Mouse (Mus musculus): ENCODE data around the gene Adap2. TPM values are rescaled to one million over a fixed set of nuclear protein-coding genes. Genes with fewer than 3 reads are reported as not detected.

The Adap2 gene
- 0.04 TPM for polyA plus RNA-seq (2012; fragmentation: generic; extraction: Trizol)
- long read RNA-seq, experiment 1: 0 reads
- long read RNA-seq, experiment 2, partial matches to known transcripts: 1 of 1 reads
- long read RNA-seq, experiment 2, other reads (novel, unspliced or antisense): 0 of 1 reads

GRCm38 (mm10) chr11:80153857-80154495, at the start of gene Adap2:
Gene Adap2, plus strand, starts transcription at chr11:80154105.
- Histone ChIP-seq H3ac (ENCODE audit: control insufficient read depth, insufficient read length, low read depth) (no peak within 1 kb of the TSS), H3K27me3 (ENCODE audit: control insufficient read depth, insufficient read depth, insufficient read length) (no peaks in the 10 kb centered on the region), H3K79me3 (ENCODE audit: low read depth) (no peaks in the 10 kb centered on the region), H3K4me3 (ENCODE audit: insufficient read depth, poor library complexity, severe bottlenecking) (no peak within 1 kb of the TSS), H3K79me2 (ENCODE audit: control insufficient read depth, insufficient read depth) (no peaks in the 10 kb centered on the region), H3K36me3 (ENCODE audit: control insufficient read depth, insufficient read depth) (no peaks in the 10 kb centered on the region)
- TF ChIP-seq USF1 (IDR thresholded peaks at IDR 0.05; ENCODE audit: low read depth) (no peak), MYOD1 (IDR thresholded peaks at IDR 0.05; ENCODE audit: control insufficient read depth, insufficient read length, low read depth) (no peak), FOSL1 (IDR thresholded peaks at IDR 0.05; ENCODE audit: insufficient read depth, low read length, poor library complexity, severe bottlenecking) (no peak), CEBPB (IDR thresholded peaks at IDR 0.05; ENCODE audit: low read depth) (no peak), CTCF (IDR thresholded peaks at IDR 0.05; ENCODE audit: control insufficient read depth, insufficient read depth, insufficient read length) (no peak), MYOG (IDR thresholded peaks at IDR 0.05; ENCODE audit: control insufficient read depth, extremely low read depth, insufficient read length) (no peak), MAX (IDR thresholded peaks at IDR 0.05) (no peak)

GRCm38 (mm10) chr11:80104407-80104806, 49.5 kb upstream of the Adap2 start:
- Histone ChIP-seq H3K79me3 (ENCODE audit: low read depth) (peaks cover 1% of the 10 kb centered on the region), H3ac (ENCODE audit: control insufficient read depth, insufficient read length, low read depth) (no peak overlapping the region), H3K4me3 (ENCODE audit: insufficient read depth, poor library complexity, severe bottlenecking) (no peak overlapping the region), H3K36me3 (ENCODE audit: control insufficient read depth, insufficient read depth) (peaks cover 93% of the 10 kb centered on the region), H3K27me3 (ENCODE audit: control insufficient read depth, insufficient read depth, insufficient read length) (no peaks in the 10 kb centered on the region), H3K79me2 (ENCODE audit: control insufficient read depth, insufficient read depth) (no peaks in the 10 kb centered on the region)
- TF ChIP-seq CEBPB (IDR thresholded peaks at IDR 0.05; ENCODE audit: low read depth) (no peak), CTCF (IDR thresholded peaks at IDR 0.05; ENCODE audit: control insufficient read depth, insufficient read depth, insufficient read length) (no peak), MAX (IDR thresholded peaks at IDR 0.05) (no peak), USF1 (IDR thresholded peaks at IDR 0.05; ENCODE audit: low read depth) (no peak), MYOG (IDR thresholded peaks at IDR 0.05; ENCODE audit: control insufficient read depth, extremely low read depth, insufficient read length) (no peak), MYOD1 (IDR thresholded peaks at IDR 0.05; ENCODE audit: control insufficient read depth, insufficient read length, low read depth) (no peak), FOSL1 (IDR thresholded peaks at IDR 0.05; ENCODE audit: insufficient read depth, low read length, poor library complexity, severe bottlenecking) (no peak)

DNA sequence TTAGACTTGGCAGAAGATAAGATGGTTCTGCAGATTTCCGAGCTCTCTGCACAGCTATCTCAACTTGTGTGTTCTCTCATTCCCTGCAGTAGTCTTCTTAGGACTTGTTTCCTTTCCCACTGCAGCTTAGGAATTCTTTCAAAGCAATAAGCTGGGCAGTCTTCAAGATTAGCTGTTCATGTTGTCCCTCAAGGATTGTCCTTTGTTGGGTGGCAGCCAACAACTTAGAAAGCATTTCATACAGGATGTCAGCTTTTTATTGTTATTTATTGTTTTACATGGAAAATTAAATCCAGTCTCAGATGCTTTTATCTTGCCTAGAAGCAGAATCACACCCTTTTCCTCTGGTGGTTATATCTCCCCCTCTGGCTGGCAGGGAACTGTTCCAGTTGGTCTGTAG, 37.5 kb upstream of the Adap2 start:
- TF ChIP-seq MAX (IDR thresholded peaks at IDR 0.05): no peak
- H3K79me3 ChIP-seq (ENCODE audit: low read depth): no peaks in the 10 kb centered on the region
- H3ac ChIP-seq (ENCODE audit: control insufficient read depth, insufficient read length, low read depth): no peak overlapping the region
- H3K4me3 ChIP-seq (ENCODE audit: insufficient read depth, poor library complexity, severe bottlenecking): no peak overlapping the region
- H3K79me2 ChIP-seq (ENCODE audit: control insufficient read depth, insufficient read depth): no peaks in the 10 kb centered on the region
- no peaks in the 10 kb centered on the region for H3K27me3 ChIP-seq (ENCODE audit: control insufficient read depth, insufficient read depth, insufficient read length)
- H3K36me3 ChIP-seq (ENCODE audit: control insufficient read depth, insufficient read depth): peaks cover 94% of the 10 kb centered on the region

GRCm38 (mm10) chr11:80132050-80132449, 21.9 kb upstream of the Adap2 start:
- H3K36me3 ChIP-seq (ENCODE audit: control insufficient read depth, insufficient read depth): peaks cover 74% of the 10 kb centered on the region
- TF ChIP-seq MYOD1 (IDR thresholded peaks at IDR 0.05; ENCODE audit: control insufficient read depth, insufficient read length, low read depth) (no peak), MYOG (IDR thresholded peaks at IDR 0.05; ENCODE audit: control insufficient read depth, extremely low read depth, insufficient read length) (no peak), USF1 (IDR thresholded peaks at IDR 0.05; ENCODE audit: low read depth) (no peak), CEBPB (IDR thresholded peaks at IDR 0.05; ENCODE audit: low read depth) (no peak), MAX (IDR thresholded peaks at IDR 0.05) (no peak), FOSL1 (IDR thresholded peaks at IDR 0.05; ENCODE audit: insufficient read depth, low read length, poor library complexity, severe bottlenecking) (no peak), CTCF (IDR thresholded peaks at IDR 0.05; ENCODE audit: control insufficient read depth, insufficient read depth, insufficient read length) (no peak)

GRCm38 (mm10) chr11:80134744-80135143, 19.2 kb upstream of the Adap2 start:
- TF ChIP-seq MYOD1 (IDR thresholded peaks at IDR 0.05; ENCODE audit: control insufficient read depth, insufficient read length, low read depth): no peak
- no peak for TF ChIP-seq MYOG (IDR thresholded peaks at IDR 0.05; ENCODE audit: control insufficient read depth, extremely low read depth, insufficient read length)
- TF ChIP-seq MAX (IDR thresholded peaks at IDR 0.05): no peak
- TF ChIP-seq FOSL1 (IDR thresholded peaks at IDR 0.05; ENCODE audit: insufficient read depth, low read length, poor library complexity, severe bottlenecking): no peak
- TF ChIP-seq USF1 (IDR thresholded peaks at IDR 0.05; ENCODE audit: low read depth): no peak
- TF ChIP-seq CEBPB (IDR thresholded peaks at IDR 0.05; ENCODE audit: low read depth): no peak
- peaks cover 77% of the 10 kb centered on the region for H3K36me3 ChIP-seq (ENCODE audit: control insufficient read depth, insufficient read depth)

More at GRCm38 (mm10) chr11:80132050-80132449, 21.9 kb upstream of the Adap2 start:
- H3K79me2 ChIP-seq (ENCODE audit: control insufficient read depth, insufficient read depth): no peaks in the 10 kb centered on the region
- H3K79me3 ChIP-seq (ENCODE audit: low read depth): no peaks in the 10 kb centered on the region
- H3K27me3 ChIP-seq (ENCODE audit: control insufficient read depth, insufficient read depth, insufficient read length): no peaks in the 10 kb centered on the region
- H3ac ChIP-seq (ENCODE audit: control insufficient read depth, insufficient read length, low read depth): no peak overlapping the region
- no peak overlapping the region for H3K4me3 ChIP-seq (ENCODE audit: insufficient read depth, poor library complexity, severe bottlenecking)

More at GRCm38 (mm10) chr11:80134744-80135143, 19.2 kb upstream of the Adap2 start:
- no peaks in the 10 kb centered on the region for H3K79me3 ChIP-seq (ENCODE audit: low read depth)
- H3ac ChIP-seq (ENCODE audit: control insufficient read depth, insufficient read length, low read depth): no peak overlapping the region
- no peak overlapping the region for H3K4me3 ChIP-seq (ENCODE audit: insufficient read depth, poor library complexity, severe bottlenecking)
- no peaks in the 10 kb centered on the region for H3K27me3 ChIP-seq (ENCODE audit: control insufficient read depth, insufficient read depth, insufficient read length)
- H3K79me2 ChIP-seq (ENCODE audit: control insufficient read depth, insufficient read depth): peaks cover 21% of the 10 kb centered on the region

All from C2C12 (cell line).